Mouse (Mus musculus) left cerebral cortex, postnatal 10 days (tissue): ENCODE data around the gene Il16. TPM values are rescaled to one million over a fixed set of nuclear protein-coding genes. Genes with fewer than 3 reads are reported as not detected.

Source experiments
- DNase-seq, 2 experiments: peaks; one replicate each; pipeline ENCODE4 v3.0.0; 2021 to 2022; ENCODE audit warnings: low spot score in 2 of 2, mixed read lengths in 1 of 2; ENCODE audit errors: extremely low spot score in 1 of 2
- intact Hi-C: fragments of 180-260 bp; cut with DNase I; formaldehyde crosslinking; loops from one replicate; pipeline ENCODE4 v1.15.1; 2025
- total RNA-seq, 2 experiments: library from RNA; stranded (reverse); gene quantifications; 2 replicates each; pipeline ENCODE4 v1.2.3; 2021

The Il16 gene
- 1 to 10 TPM; 2.4 to 2.7 TPM for total RNA-seq

DNA sequence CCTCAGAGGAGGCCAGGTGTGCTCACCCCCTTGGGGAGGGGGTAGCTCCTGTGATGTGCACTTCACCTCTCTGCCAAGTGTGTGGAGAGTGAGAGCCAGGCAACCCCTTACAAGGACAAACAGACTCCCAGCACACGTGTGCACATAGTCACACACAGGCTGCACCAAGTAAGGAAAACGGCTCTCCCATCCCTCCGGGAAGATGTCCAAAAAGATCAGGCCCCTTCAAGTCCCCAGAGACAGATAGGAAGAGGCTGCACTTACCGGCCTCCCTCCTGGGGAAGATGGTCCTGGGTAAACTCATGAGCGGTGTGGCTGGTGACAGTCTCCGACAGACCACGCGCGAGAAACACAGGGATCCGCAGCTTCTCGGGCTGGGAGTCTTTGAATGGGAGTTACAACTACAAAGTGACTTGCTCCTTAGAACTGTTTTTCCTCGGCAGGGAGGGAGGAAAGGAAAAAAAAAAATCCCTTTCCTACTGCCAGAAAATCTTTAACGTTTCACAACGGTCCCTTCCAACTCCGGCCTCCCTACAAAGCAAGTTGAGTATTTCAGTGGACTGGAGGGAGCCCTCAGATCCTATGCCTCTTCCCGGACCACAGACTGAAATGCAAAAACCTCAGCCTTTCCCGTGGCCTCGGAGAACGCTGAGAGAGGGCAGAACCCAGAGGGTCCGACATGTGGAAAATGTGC, at the start of gene Il16:
Il16 (minus strand) TSS at position 314 of the 694 bp plus-strand sequence.
- DNase-seq: peak in 1 of 2 experiments; percentile 21
- intact Hi-C loops: no loop called here

GRCm38 (mm10) chr7:83794705-83795104, 49.2 kb upstream of the Il16 start, which contains the start of gene Cfap161:
TSS of gene Cfap161 (minus strand) at chr7:83794880.
- peak; percentile 32 to 78 for DNase-seq
- intact Hi-C loops: no loop called here

DNA sequence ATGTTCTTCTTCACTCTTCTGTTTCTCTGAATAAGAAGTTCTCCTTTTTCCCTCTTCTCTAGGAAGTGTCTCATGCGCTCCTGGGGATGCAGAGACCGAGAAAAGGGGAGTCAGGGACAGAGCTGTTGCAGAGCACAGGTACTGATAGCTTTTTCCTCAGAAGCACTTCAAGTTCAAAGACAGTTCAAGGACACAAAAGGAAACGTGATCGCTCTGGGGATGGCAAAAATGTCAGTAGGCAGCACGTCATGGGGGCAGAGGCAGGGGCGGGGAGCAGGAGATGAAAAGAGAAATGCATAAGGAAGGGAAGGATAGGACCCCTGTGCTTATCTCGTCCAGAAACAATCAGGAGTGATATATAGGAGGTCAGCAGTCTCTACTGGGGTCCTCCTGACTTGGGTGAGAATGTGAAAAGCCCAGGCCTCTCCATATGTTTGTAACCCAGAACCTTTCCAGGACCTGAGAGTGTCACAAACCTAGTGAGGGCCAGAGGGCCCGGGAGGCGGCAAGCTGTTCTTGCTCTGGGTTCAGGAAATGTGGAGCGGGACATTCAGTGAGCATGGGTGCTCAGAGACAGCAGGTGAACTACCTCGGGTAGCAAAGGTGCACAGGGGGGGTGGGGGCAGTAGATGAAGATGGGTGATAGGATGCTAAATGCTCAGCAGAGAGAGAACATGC, 48.6 kb upstream of the Il16 start:
- intact Hi-C loops: no loop called here
- DNase-seq: no peak

GRCm38 (mm10) chr7:83780881-83781280, 35.4 kb upstream of the Il16 start:
- intact Hi-C loops: no loop called here
- no peak for DNase-seq

- intact Hi-C loops: no loop called here
- DNase-seq: peak in 1 of 2 experiments; percentile 30
These were observed 34.5 kb upstream of the Il16 start for GRCm38 (mm10) chr7:83780026-83780425.

GRCm38 (mm10) chr7:83779028-83779427, 33.5 kb upstream of the Il16 start:
- no peak for DNase-seq
- intact Hi-C loops: loop anchor here (5.0 to 10.0 kb wide), 2 partner anchors 92 to 214 kb away; no protein-coding TSS in a partner anchor

DNA sequence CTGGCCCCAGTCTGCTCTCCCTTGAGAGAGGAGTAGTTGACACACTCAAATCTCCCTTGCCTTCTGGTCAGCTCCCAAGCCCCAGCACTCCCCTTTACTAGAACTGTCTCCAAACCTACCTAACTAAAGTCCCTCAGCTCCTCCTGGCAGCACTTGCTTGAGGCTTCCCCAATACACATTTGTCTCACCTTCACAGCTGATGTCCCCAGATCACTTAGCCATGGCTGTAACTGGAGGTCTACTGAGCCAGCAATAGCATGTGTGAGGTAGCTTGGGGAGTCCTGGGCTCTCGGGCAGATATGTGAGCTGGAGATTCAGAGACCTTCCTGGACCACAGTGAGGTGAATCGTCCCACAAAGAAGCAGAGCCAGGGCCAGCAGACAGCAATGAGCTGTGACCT, 33.0 kb upstream of the Il16 start:
- intact Hi-C loops: loop anchor here (5.0 to 10.0 kb wide), 2 partner anchors 91 to 214 kb away; no protein-coding TSS in a partner anchor
- DNase-seq: no peak

- DNase-seq: peak in 1 of 2 experiments; percentile 31
- intact Hi-C loops: loop anchor here (5.0 to 10.0 kb wide), 3 partner anchors 87 to 210 kb away; no protein-coding TSS in a partner anchor
These were observed 29.2 kb upstream of the Il16 start for GRCm38 (mm10) chr7:83774721-83775120.

DNA sequence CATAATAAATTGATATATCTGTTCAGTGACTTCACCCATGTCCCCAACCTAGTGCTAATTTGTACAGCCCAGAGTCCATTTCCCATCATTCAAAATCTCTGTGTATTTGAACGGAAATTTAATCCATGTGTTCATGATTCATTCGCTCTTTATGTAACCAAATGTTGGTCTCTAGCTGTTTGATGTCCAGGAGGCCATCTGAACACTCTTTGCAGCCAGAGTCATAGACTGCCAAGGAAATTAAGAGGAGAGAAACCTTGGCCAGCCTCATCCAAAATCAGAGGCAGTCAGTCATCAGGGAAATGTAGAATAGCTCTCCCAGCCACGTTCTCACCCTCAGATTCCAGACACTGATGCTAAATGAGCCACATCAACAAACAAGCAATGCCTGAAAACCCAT, 18.1 kb upstream of the Il16 start:
- DNase-seq: no peak
- intact Hi-C loops: no loop called here

DNA sequence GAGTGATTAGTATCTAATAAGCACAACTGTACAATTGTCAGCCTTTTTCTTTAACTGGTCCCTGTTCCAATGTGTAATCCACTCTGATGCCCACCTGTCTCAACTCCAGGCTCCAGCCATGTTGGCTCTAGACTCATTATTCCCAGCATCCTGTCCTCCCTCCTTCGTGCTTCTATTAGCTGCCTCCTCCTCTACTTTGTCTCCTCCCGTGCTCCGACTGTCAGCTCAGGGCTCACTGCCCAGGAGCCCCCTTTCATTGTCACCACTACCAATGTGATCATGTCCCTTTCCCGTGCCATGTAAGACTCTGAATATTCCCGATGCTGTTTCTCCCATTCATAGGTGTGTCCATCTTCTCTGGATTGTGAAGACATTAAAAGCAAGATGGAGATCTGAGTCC, 16.8 kb upstream of the Il16 start:
- no peak for DNase-seq
- intact Hi-C loops: no loop called here

- intact Hi-C loops: no loop called here
- DNase-seq: no peak
These were observed 5.5 kb upstream of the Il16 start for GRCm38 (mm10) chr7:83751055-83751454.

DNA sequence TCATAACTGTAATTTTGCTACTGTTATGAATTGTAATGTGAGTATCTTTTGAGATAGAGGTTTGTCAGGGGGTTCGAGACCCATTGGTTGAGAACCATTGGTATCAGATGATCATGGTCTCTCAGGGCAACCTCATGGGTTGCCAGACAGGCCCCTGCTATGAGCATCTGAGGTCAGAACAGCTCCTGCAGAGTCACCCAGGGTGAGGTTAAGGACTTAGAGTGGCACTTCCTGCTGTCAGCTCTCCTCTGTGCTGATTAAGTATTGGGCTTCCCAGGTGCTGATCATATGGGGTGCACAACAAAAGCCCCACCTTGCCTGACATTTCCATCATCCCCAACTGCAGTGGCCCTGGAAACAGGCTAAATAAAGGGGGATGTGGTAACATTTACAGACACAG, 2.9 kb upstream of the Il16 start:
- no peak for DNase-seq
- intact Hi-C loops: no loop called here

- no peak for DNase-seq
- intact Hi-C loops: no loop called here
These were observed 671 bp upstream of the Il16 start for GRCm38 (mm10) chr7:83746107-83746687.

DNA sequence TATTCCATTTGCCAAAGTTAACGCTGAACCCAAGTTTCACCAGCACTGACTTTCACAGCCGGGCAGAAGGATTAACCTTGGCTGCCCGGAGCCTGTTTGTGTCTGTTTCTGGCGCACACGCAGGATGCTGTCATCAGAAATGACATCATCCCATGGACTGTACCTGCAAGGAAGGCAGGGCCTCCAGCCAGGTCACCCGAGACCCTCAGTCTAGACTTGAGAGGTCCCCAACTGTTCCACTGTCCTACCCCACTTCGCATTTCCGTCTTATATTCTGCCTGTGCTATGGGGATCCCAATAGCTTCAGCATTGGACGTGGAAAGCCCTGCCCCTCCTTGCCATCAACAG, 487 bp downstream of the Il16 start:
- DNase-seq: no peak
- intact Hi-C loops: no loop called here

GRCm38 (mm10) chr7:83744250-83744649, 1.3 kb downstream of the Il16 start:
- intact Hi-C loops: no loop called here

DNA sequence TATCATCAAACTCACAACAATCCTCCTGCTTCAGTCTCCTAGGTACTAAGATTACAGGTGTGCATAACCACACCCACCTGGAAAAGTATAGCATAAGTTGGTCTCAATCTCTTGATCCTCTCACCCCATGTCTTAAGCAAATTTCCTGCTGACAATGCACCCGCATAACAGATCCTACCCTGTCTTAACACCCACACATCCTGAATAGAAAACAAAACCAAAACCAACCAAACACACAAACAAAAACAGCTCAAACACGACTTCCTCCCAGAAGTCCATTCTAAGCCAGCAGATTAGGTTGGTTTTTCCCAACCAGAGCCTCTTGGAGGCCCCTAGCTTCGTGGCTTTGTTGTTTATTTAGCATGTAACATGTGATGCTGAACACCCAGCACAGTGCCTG, 2.8 kb downstream of the Il16 start:
- DNase-seq: no peak
- intact Hi-C loops: no loop called here

More at GRCm38 (mm10) chr7:83744250-83744649, 1.3 kb downstream of the Il16 start:
- no peak for DNase-seq

DNA sequence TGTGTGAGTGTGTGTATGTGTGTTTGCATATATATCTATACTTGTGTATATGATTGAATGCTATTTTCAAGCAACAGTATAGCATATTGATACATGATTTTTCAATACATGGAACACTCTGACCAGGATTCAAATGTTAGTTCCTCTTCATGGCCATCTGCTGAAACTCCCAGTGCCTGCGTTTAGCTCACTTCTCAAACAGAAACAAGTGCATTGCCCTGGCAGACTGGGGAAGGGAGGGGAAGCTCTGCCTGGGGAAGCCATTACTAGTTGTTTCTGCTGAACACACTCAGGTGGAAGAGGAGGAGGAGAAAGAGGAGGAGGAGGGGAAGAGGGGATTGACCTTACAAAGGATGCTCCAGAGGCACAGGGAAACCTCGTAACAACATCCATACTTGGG, 3.5 kb downstream of the Il16 start:
- intact Hi-C loops: no loop called here
- no peak for DNase-seq

GRCm38 (mm10) chr7:83739680-83740310, 5.7 kb downstream of the Il16 start:
- DNase-seq: no peak
- intact Hi-C loops: no loop called here

DNA sequence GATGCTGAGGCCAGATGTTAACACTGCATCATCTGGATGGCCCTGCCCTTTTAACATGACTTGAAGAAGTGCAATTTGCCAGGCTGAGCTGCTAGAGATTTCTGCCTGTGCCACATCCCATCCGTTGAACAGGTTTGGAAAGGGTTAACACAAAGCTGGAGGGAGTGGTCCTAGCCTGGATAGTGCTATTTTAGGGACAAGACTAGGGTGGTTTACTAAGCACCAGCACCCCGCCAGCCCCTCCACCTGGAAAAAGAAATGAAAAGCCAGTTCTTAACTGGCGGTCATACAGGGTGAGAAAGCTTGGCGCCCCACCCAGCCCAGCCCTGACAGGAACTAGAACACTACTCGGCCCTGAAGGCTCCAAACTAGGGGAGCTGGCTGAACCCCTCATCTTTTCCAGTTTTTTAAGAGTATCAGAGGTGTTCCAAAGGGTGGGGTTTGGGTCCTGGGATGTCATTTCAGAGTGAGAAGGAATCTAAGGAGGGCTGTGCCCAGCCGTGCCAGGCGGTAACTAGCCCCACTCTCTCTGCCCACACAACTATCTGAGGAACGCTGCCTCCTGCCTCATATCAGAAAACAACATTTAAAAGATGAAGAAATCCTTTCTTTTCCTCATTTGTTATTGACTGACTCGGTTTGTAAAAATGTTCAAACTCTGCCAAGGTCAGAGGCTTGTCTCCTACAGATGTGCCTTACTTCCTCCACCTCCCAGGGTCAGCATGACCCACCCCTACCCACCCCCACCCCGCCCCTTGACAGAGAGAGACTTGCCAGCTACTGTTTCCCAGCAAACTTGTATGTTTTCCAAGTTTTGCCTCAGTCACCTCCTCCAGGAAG, 6.7 kb downstream of the Il16 start:
- intact Hi-C loops: no loop called here
- DNase-seq: no peak
